Mouse (Mus musculus): ENCODE results near the gene Hmcn1. TPM values are rescaled to one million over a fixed set of nuclear protein-coding genes. Genes with fewer than 3 reads are reported as not detected.

The Hmcn1 gene
- polyA plus RNA-seq, 1 experiment from 2014 or later = 20.9 TPM

DNA sequence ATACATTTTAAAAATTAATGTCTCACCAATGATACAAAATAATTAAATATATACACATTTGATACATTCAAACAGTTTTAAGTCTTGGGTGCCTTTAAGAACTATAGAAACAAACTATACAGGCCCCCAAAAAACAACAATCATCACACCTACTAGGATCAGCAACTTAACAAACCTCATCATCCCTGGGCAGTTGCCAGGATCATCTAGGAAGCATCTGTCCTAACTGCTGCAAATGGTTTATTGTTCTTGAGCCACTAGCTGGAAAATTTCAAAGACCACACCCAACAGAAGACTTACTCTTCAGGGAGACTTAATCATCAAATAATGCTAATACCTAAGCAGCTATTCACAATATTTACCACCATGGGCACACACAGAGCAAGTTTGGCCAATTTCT is 216.5 kb downstream of the Hmcn1 start:
- ATAC-seq (ENCODE audit: insufficient number of reproducible peaks, low FRiP score) = no peak
- Histone ChIP-seq H3K9me3 (replicated peaks) (no peaks in the 10 kb centered on the region), H3K27ac (ENCODE audit: poor library complexity, severe bottlenecking) (no peak overlapping the region), H3K9ac (no peak overlapping the region), H3K4me3 (no peak overlapping the region), H3K27me3 (replicated peaks) (no peaks in the 10 kb centered on the region), H3K36me3 (no peaks in the 10 kb centered on the region), H3K4me1 (replicated peaks) (no peaks in the 10 kb centered on the region), H3K4me2 (no peak overlapping the region)

DNA sequence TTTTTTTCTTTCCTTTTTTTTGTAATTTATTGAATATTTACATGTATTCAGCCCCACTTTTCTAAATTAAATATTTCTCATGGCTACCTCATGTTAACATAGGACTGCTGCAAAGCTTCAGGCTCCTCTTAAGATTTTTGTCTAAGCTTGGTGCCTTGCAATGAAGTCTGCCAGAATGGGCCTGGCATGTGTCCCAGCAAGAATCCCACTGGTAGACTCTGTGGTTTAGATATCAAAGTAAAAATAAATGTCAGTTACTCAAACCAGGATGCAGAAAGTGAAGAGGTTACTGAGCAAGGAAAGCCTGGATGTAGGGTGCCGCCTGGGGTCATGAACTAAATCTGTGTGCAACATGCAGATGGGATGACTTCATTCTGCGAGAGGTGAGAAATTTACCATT is 217.5 kb downstream of the Hmcn1 start:
- ATAC-seq (ENCODE audit: insufficient number of reproducible peaks, low FRiP score) = no peak
- peaks cover 8% of the 10 kb centered on the region for H3K36me3 ChIP-seq
- peaks cover 5% of the 10 kb centered on the region for H3K4me1 ChIP-seq (replicated peaks)
- no peak overlapping the region for H3K4me3 ChIP-seq
- no peak overlapping the region for H3K4me2 ChIP-seq
- no peaks in the 10 kb centered on the region for H3K27me3 ChIP-seq (replicated peaks)
- 0 out of 2 replicates have a peak overlapping the region, but pooled peaks have one; percentile 6 for H3K27ac ChIP-seq (ENCODE audit: poor library complexity, severe bottlenecking)
- H3K9me3 ChIP-seq (replicated peaks) = no peaks in the 10 kb centered on the region
- H3K9ac ChIP-seq = no peak overlapping the region
- 55% methylated on average over 2 of the region's 2 CpGs for WGBS

DNA sequence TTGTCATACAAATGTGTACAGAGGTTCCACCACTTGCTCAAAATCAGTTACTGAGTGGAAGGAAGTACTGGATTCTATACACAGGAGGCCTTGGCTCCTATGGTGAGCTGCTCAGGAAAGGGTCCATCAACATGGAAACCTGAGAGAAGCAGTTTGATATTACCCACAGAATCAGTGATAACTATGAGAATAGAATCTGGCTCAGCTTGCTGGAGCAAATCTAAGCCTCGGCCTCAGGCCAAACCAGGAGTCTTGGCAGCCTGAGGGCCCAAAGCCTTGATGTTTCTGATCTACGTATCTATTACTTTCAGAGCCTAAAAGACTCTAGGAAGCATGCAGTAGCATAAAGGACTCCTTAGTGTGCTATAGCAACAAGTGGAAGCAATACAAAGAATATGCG is 220.3 kb downstream of the Hmcn1 start:
- Histone ChIP-seq H3K27me3 (replicated peaks) (no peaks in the 10 kb centered on the region), H3K9me3 (replicated peaks) (no peaks in the 10 kb centered on the region), H3K4me3 (no peak overlapping the region), H3K4me2 (no peak overlapping the region), H3K36me3 (peaks cover 17% of the 10 kb centered on the region), H3K27ac (ENCODE audit: poor library complexity, severe bottlenecking) (no peak overlapping the region), H3K4me1 (replicated peaks) (peaks cover 5% of the 10 kb centered on the region), H3K9ac (no peak overlapping the region)
- WGBS = 85% methylated on average over 3 of the region's 3 CpGs
- no peak for ATAC-seq (ENCODE audit: insufficient number of reproducible peaks, low FRiP score)

DNA sequence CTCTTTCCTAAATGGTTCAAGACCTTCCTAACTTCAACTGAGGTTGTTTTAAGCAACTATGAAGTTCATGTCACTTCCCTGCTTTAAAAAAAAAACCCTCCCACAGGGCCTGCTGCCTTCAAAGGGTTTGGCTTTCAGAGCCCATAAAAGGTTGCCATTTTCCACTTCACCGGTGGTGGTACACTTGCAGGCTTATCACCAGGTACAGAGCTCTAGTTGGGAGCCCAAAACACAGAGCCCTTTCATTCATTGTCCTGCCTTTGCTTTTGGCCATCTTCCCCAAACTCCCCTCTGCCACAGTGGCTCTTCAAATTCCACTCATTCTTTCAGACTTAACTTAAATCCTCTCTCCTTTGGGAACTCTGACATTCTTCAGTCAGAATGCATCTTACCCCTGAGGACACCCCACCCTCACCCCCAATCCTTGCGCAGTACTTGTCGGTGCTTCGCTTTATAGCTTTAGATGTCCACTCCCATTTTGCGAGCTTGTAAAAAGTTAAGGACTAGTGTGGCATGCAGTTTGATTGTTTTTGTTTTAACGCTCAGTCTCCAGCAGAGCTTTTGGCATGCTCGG is 222.2 kb downstream of the Hmcn1 start:
- 61% methylated on average over 7 of the region's 7 CpGs for WGBS
- Histone ChIP-seq H3K4me1 (replicated peaks) (peaks cover 5% of the 10 kb centered on the region), H3K4me3 (no peak overlapping the region), H3K9ac (no peak overlapping the region), H3K36me3 (peaks cover 17% of the 10 kb centered on the region), H3K27me3 (replicated peaks) (no peaks in the 10 kb centered on the region), H3K27ac (ENCODE audit: poor library complexity, severe bottlenecking) (no peak overlapping the region), H3K9me3 (replicated peaks) (no peaks in the 10 kb centered on the region), H3K4me2 (no peak overlapping the region)
- ATAC-seq (ENCODE audit: insufficient number of reproducible peaks, low FRiP score) = no peak

DNA sequence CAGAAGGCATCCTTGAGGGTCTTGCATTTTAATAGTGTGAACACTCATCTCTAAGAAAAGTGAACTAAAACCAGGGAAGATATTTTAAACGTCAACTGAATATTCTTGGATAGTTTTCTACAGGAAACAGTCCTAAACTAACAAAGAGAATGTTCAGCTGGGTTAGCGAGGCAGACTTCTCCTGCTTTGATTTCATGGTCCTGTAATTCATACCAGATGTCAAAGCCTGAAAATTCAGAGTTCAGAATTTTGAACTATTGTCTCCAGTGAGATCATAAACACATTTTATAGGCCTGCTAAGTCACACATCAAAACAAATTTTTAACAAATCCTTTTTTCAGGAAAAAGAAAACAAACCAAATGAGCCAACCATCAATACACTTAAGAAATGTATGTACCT is 223.4 kb downstream of the Hmcn1 start:
- Histone ChIP-seq H3K9ac (no peak overlapping the region), H3K4me2 (no peak overlapping the region), H3K4me1 (replicated peaks) (peaks cover 5% of the 10 kb centered on the region), H3K27me3 (replicated peaks) (no peaks in the 10 kb centered on the region), H3K4me3 (no peak overlapping the region), H3K36me3 (peaks cover 22% of the 10 kb centered on the region), H3K9me3 (replicated peaks) (no peaks in the 10 kb centered on the region), H3K27ac (ENCODE audit: poor library complexity, severe bottlenecking) (no peak overlapping the region)
- WGBS = 54% methylated on average over 2 of the region's 2 CpGs
- ATAC-seq (ENCODE audit: insufficient number of reproducible peaks, low FRiP score) = no peak

DNA sequence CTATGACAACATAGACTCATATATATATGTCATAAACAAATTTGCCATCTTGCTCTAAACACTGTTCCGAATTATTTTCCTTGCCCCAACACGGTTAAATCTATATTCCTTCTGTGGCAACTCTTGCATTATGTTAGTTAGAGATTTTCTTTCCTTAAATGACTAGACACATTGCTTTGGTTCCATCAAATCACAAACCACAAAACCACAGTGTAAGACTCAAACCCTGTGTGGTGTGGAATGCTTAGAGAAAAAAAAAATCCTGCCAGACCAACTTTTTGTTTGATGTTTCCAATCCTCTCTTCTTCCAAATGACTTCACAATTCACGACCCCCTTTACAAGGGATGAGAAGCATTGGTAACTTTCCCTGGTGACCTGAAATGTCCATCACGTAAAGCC is 231.6 kb downstream of the Hmcn1 start:
- Histone ChIP-seq H3K9me3 (replicated peaks) (no peaks in the 10 kb centered on the region), H3K27ac (ENCODE audit: poor library complexity, severe bottlenecking) (no peak overlapping the region), H3K4me2 (no peak overlapping the region), H3K4me1 (replicated peaks) (peaks cover 9% of the 10 kb centered on the region), H3K36me3 (peaks cover 20% of the 10 kb centered on the region), H3K27me3 (replicated peaks) (no peaks in the 10 kb centered on the region), H3K9ac (no peak overlapping the region), H3K4me3 (no peak overlapping the region)
- WGBS = 84% methylated on average over 4 of the region's 4 CpGs
- ATAC-seq (ENCODE audit: insufficient number of reproducible peaks, low FRiP score) = no peak

DNA sequence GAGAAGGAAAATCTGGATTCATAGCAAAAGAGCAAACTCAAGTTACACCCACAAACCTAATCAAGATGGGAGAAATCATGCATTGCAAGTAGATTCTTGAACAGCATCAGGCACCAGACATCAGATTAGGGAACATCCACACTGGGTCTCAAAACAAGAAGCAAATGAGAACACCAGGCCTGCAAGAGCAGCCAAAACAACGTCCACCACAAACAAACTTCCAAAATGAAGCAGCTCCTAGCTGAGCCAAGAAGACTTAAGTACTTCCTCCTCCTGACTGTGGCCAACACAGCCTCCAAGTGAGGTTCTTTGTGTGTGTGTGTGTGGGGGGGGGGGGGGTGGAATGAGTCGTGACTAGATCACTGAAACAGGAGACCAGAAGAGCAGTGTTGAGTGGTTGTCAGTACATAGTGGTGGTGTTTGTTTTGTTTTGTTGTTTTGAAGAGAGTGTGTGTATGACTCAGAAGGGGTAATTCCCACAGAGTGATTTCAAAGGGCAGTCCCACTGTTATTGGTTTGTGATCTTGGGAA is 232.4 kb downstream of the Hmcn1 start:
- peaks cover 27% of the 10 kb centered on the region for H3K36me3 ChIP-seq
- no peak overlapping the region for H3K4me2 ChIP-seq
- H3K4me1 ChIP-seq (replicated peaks) = peaks cover 9% of the 10 kb centered on the region
- H3K27me3 ChIP-seq (replicated peaks) = no peaks in the 10 kb centered on the region
- no peaks in the 10 kb centered on the region for H3K9me3 ChIP-seq (replicated peaks)
- whole genome bisulfite sequencing = 25% methylated on average over 2 of the region's 2 CpGs
- no peak for ATAC-seq (ENCODE audit: insufficient number of reproducible peaks, low FRiP score)
- H3K27ac ChIP-seq (ENCODE audit: poor library complexity, severe bottlenecking) = no peak overlapping the region
- H3K4me3 ChIP-seq = no peak overlapping the region
- H3K9ac ChIP-seq = no peak overlapping the region

DNA sequence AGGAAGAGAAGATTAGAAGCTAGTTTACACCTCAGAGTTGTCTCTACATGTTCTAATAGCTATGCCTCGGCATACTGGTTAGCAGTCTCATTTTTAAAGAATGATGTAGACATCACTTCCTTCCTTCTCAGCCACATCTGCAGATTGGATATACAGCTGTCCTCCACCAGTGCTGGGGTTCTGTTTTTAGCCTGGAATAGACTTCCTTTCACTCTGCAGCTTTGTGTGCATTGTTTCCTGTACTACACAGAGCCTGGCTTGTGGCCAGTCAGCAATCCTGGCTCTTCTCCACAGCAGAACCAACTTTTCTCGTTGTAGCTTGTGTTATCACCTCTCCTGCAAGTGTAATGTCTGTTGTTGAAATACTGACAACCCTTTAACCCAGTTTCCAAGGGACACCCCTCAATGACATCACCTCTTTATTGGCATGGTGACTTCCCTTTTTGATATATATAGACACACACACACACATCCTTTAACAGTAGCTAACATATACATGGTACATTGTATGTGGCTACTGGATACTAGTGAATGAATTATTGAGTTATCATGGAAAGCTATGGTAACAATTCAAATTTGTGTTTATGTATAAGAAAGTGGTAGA is 233.7 kb downstream of the Hmcn1 start:
- H3K27ac ChIP-seq (ENCODE audit: poor library complexity, severe bottlenecking) = peak overlapping the region; percentile 54
- H3K27me3 ChIP-seq (replicated peaks) = no peaks in the 10 kb centered on the region
- no peak overlapping the region for H3K4me2 ChIP-seq
- no peak overlapping the region for H3K9ac ChIP-seq
- H3K9me3 ChIP-seq (replicated peaks) = no peaks in the 10 kb centered on the region
- WGBS = 20% methylated on average over 2 of the region's 2 CpGs
- peaks cover 26% of the 10 kb centered on the region for H3K36me3 ChIP-seq
- H3K4me1 ChIP-seq (replicated peaks) = peaks cover 9% of the 10 kb centered on the region
- peak; percentile 86 for ATAC-seq (ENCODE audit: insufficient number of reproducible peaks, low FRiP score)
- no peak overlapping the region for H3K4me3 ChIP-seq

DNA sequence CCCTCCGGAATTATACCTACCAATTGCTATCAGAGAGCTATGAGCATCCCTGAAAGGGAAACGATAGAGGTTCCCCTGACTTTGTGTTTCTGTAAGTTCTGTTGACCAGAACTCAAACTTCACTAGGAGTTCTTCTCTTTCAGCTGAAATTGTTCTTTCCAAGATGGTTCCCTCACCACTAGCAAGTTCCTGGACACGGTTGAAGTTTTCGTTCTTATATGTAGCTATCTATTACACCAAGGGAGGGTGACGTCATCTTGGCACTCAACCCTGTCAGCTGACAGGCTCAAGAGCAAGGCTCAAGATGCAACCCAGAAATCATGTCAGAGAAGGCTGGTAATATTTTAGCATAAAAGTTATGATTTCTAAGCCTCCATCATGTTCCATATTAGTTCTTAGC is 239.3 kb downstream of the Hmcn1 start:
- Histone ChIP-seq H3K9ac (no peak overlapping the region), H3K4me2 (no peak overlapping the region)

DNA sequence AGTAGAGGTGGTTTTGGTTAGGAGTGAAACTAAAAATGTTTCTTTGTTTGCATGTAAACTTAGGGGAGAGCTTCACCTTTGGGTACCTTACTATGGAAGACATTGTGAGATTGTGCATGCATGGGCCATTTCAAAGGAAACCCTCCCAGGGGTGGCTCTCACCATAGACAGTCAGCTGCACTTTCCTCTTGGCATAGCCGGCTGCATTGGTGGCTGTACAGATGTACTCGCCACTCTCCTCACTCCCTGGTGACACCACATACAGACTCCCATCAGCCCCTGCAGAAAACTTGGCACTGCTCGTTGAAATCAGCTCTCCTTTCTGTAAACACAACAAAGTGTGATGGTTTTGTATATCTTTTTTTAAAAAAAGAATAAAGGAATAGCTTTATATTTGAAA is 244.5 kb downstream of the Hmcn1 start:
- Histone ChIP-seq H3K9me3 (replicated peaks) (no peaks in the 10 kb centered on the region), H3K4me2 (no peak overlapping the region), H3K4me3 (no peak overlapping the region), H3K4me1 (replicated peaks) (peaks cover under 1% of the 10 kb centered on the region; the same call in 1 of the 2 replicates), H3K9ac (no peak overlapping the region), H3K36me3 (peaks cover 47% of the 10 kb centered on the region), H3K27me3 (replicated peaks) (no peaks in the 10 kb centered on the region), H3K27ac (ENCODE audit: poor library complexity, severe bottlenecking) (no peak overlapping the region)
- 76% methylated on average over 3 of the region's 3 CpGs for WGBS
- ATAC-seq (ENCODE audit: insufficient number of reproducible peaks, low FRiP score) = no peak

More for the DNA sequence above, 239.3 kb downstream of the Hmcn1 start:
- Histone ChIP-seq H3K27me3 (replicated peaks) (no peaks in the 10 kb centered on the region), H3K36me3 (peaks cover 32% of the 10 kb centered on the region), H3K27ac (ENCODE audit: poor library complexity, severe bottlenecking) (no peak overlapping the region), H3K9me3 (replicated peaks) (no peaks in the 10 kb centered on the region), H3K4me3 (no peak overlapping the region), H3K4me1 (replicated peaks) (peaks cover 4% of the 10 kb centered on the region; the same call in 1 of the 2 replicates)
- 64% methylated on average over 5 of the region's 5 CpGs for WGBS
- ATAC-seq (ENCODE audit: insufficient number of reproducible peaks, low FRiP score) = no peak

DNA sequence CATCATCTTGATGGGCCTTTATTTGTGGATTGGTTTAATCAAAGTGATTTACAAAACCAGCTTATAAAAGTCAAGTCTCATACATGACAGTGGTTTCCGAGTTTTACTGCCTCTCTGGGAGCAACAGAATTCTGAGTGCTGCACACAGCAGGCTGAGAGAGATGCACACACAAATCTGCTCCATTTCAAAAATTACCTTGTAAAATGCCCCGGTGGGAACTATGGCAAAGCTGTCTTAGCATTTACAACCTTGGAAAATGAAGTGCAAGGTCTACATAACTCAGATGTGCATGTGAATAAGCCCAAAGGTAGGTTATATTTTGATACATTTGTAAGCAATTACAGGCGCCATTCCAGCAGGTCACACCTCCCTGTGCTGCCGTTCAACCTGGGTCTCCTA is 245.5 kb downstream of the Hmcn1 start:
- Histone ChIP-seq H3K27me3 (replicated peaks) (no peaks in the 10 kb centered on the region), H3K4me1 (replicated peaks) (no peaks in the 10 kb centered on the region; the same call in 1 of the 2 replicates), H3K27ac (ENCODE audit: poor library complexity, severe bottlenecking) (no peak overlapping the region), H3K4me3 (no peak overlapping the region), H3K4me2 (no peak overlapping the region), H3K9ac (no peak overlapping the region), H3K36me3 (peaks cover 52% of the 10 kb centered on the region), H3K9me3 (replicated peaks) (no peaks in the 10 kb centered on the region)
- 81% methylated on average over 4 of the region's 4 CpGs for WGBS
- no peak for ATAC-seq (ENCODE audit: insufficient number of reproducible peaks, low FRiP score)
